Mouse (Mus musculus) testis, postnatal 10 days (tissue): ENCODE measurements at regions not wholly inside any gene's neighbourhood (a gene's known extent, or its start where the extent isn't known, plus 50 kb on each side); places are given as distances from the start of the nearest gene placed in this dataset.

Source experiments
- DNase-seq: peaks from one replicate; pipeline ENCODE4 v3.0.0; 2021; ENCODE audit warnings: low spot score

GRCm38 (mm10) chr3:136993473-136993872 lies 323.5 kb downstream of the Ppp3ca start:
- no peak for DNase-seq

GRCm38 (mm10) chr3:136994361-136995083 lies 324.6 kb downstream of the Ppp3ca start:
- DNase-seq = no peak

GRCm38 (mm10) chr3:136995611-136996335 lies 325.8 kb downstream of the Ppp3ca start:
- DNase-seq = no peak

DNA sequence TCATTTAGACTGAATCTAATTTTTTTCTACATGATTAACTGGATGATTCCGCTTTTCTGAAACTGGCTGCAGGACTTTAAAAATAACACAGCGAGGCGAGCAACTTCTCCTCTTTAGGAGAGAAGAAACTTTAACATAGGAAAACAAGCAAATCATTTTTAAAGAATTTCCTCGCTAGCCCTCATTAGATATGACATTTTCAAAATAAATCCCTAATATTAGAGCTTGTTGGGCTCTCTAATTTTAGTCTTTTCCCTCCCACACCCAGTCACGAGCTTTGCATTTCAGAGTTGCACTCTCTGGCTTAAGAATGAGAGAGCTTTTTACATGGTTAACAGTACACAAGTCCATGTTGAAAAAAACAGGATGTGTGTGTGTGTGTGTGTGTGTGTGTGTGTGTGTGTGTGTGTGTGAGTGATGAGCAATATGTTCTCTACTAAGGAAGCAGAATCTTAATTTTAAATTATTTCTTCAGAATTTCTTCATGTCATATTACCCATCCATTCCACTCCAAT lies 326.5 kb downstream of the Ppp3ca start:
- no peak for DNase-seq

GRCm38 (mm10) chr3:137011551-137011950 lies 329.3 kb upstream of the Emcn start:
- DNase-seq = no peak

DNA sequence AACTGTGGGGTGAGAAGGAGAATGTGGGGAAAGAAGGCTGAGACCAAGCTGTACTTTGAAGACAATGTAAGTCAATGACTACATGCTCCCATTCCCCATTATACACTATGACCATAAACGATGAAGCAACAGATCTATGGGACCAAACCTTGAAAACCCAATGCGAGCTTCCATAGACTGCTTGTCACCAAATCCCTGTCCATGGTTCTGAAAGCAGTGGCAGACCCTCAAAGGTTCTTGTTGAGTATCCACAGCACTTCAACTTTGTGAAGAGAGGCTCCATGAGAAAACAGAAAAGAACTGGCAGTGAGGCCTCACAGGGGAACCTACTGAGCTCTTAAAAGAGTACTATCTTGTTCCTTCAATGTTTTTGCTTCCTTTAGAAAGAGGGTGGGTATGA lies 326.2 kb upstream of the Emcn start:
- no peak for DNase-seq

DNA sequence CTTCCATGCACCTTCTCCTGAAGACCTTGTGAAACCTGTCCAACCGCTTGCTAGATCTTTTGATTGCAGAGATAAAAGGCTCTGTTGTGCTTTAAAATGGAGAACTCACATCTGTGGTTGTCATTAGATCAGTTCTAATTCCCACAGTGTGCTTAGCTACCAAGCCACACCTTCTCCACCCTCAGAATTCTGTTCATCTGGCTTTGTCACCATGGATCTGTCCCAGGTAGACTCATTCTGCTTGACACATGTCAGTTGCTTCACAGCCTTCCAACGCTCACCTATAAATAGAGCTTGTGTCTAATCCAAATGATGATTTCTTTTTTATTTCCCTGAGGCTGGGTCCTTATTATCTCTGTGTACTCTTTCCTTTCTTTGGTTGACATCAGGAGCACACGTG lies 325.7 kb upstream of the Emcn start:
- DNase-seq = no peak

GRCm38 (mm10) chr3:137019971-137020634 lies 320.8 kb upstream of the Emcn start:
- DNase-seq = no peak

DNA sequence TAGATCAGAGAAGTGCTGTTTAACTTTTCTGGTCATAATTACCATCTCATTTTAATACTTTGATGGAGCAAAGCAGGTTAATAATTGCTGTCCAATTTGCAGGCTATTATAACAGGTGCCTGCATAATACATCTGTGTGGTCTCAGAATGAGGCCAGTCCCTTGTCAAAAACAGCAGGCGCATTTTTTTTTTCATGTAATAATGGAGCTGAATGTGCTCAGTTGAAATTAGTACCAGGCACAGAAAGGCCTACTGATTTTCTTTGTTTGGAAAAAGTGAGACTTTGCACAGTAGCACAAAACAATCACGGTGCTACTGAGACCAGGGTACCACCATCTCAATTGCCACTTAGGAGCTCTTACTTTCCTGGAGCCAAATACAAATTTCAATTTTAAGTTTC lies 311.3 kb upstream of the Emcn start:
- DNase-seq = no peak

GRCm38 (mm10) chr3:137032802-137033201 lies 308.1 kb upstream of the Emcn start:
- DNase-seq = no peak

- DNase-seq = no peak
Measured at GRCm38 (mm10) chr3:137039638-137040037, 301.2 kb upstream of the Emcn start.

GRCm38 (mm10) chr3:137056544-137057224 lies 284.2 kb upstream of the Emcn start:
- DNase-seq = no peak

- DNase-seq = peak; percentile 38
Measured at GRCm38 (mm10) chr3:137057225-137057910, 283.5 kb upstream of the Emcn start.

GRCm38 (mm10) chr3:137057911-137058260 lies 283.0 kb upstream of the Emcn start:
- DNase-seq = no peak

GRCm38 (mm10) chr3:137062067-137062466 lies 278.8 kb upstream of the Emcn start:
- no peak for DNase-seq

DNA sequence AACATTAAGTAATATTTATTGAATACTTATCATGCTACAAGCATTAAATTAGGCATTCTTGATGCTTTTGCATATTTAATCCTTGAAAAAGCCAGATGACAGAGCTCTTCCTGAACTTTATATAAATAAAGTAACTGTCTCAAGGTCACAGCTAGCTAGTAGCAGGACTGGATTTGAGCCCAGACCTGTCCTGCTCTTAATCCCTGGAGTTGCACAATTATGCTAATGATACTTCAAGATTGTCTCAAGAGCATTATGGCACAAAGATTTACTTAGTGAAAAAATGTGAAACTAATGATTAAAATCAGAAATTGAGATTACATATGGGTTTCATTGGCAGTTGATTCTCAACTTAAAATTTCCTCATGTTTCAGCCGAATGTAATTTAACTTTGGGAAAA lies 273.5 kb upstream of the Emcn start:
- no peak for DNase-seq

GRCm38 (mm10) chr3:137069334-137069733 lies 271.5 kb upstream of the Emcn start:
- DNase-seq = no peak

GRCm38 (mm10) chr3:137077718-137078599 lies 262.9 kb upstream of the Emcn start:
- no peak for DNase-seq

GRCm38 (mm10) chr3:137078600-137078975 lies 262.3 kb upstream of the Emcn start:
- no peak for DNase-seq

- DNase-seq = no peak
Measured at GRCm38 (mm10) chr3:137086896-137087295, 254.0 kb upstream of the Emcn start.
